Mouse (Mus musculus) cerebellum, postnatal 36 days (tissue): Measurements from ENCODE around the gene Olfr59.

Experiments used
- DNase-seq, 2 experiments: peaks; one replicate each; pipeline ENCODE4 v3.0.0; 2021 to 2022; ENCODE audit warnings: mixed read lengths in 2 of 2

Olfr59 gene

DNA sequence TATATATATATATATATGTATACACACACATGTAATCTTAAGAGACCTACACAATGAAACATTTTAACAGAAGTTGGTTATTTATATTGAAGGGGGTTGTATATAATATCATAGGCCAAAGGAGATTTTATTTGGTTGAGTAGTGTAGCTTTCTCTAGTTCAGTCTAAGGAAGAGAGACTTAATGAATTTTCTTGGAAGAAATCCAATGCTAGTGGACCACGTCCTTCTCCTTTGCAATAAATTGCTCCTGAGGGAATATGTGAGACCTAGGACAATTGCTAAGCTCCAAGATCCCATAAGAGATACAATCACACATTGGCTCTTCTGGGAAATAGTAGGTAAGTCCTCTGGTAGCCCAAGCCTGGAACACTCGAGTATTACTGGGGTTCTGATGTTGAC, at the start of gene Olfr59:
TSS of gene Olfr59 (plus strand) at position 301 of the 400 bp plus-strand sequence.
- no peak for DNase-seq

DNA sequence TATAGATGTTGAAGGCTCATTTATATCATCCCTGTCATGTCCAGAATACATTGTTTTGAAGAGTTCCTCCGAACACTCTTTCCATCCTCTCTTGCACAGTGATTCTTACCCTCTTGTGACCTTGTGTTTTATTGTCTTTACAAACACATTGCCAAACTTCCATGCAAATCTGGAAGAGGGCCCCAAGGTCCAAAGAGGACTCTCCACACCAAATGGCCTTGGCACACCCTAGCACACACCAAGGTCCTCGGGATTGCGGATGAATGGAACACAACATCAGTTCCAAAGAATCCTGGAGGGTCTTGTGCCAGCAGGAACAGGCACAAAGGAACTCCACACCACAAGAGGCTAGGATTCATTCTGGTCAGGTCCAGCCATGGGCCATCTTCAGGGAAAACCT, 42.3 kb upstream of the Olfr59 start:
- DNase-seq: no peak

DNA sequence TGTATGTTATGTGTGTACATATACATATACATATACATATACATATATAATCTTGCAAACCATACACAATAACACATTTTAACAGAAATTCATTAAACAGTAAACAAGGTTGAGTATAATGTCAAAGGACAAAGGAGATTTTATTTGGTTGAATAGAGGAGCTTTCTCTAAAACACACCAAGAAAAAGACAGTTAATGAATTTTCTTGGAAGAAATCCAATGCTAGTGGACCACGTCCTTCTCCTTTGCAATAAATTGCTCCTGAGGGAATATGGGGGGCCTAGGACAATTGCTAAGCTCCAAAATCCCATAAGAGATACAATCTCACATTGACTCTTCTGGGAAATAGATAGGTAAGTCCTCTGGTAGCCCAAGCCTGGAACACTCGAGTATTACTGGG, 24.0 kb upstream of the Olfr59 start, which contains the start of gene Olfr406:
TSS of gene Olfr406 (plus strand) at position 301 of the 400 bp plus-strand sequence.
- no peak for DNase-seq

DNA sequence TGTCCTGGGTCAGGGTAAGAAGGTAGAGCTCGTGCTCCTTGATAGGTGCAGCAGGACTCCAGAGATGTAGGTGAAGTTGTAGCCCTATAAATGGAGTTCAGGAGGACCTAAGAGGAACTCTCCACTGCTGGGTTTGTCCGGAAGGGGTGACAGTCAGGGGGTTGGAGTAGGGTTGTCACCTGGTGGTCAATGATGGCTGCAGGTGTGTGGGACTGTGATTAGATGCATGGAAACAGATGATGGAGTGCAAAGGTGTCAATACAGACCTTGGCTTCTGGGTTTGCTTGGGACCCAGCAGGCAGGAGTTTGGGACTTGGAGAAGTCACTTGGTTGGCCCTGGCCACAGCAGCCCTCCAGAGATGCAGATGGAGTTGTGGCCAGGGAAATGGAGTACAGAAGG, 3.7 kb downstream of the Olfr59 start:
- no peak for DNase-seq

GRCm38 (mm10) chr11:74326044-74326443, 42.5 kb downstream of the Olfr59 start:
- DNase-seq: no peak

GRCm38 (mm10) chr11:74328781-74329180, 45.2 kb downstream of the Olfr59 start:
- no peak for DNase-seq

GRCm38 (mm10) chr11:74337931-74338330, 54.4 kb downstream of the Olfr59 start, which contains the start of gene Olfr410:
Gene Olfr410 (minus strand): TSS chr11:74338031.
- no peak for DNase-seq
